11 mouse cellular contexts compared by ENCODE assay signal in genomic region chr5:35041268-35041829, GRCm38 (mm10). TPM values are rescaled to one million over a fixed set of nuclear protein-coding genes. Genes with fewer than 3 reads are reported as not detected.
DNase-seq lines count a peak whose midpoint lies in the region; ATAC-seq and TF ChIP-seq lines count a peak whose summit lies in the region.
"Had no signal": no experiment of that assay in that cellular context is flagged by ENCODE, and none has a peak within 500 bp of the region (broad histone marks: within the 10 kb centered on the region; RNA-seq: fewer than 3 reads in every experiment).

TSS of gene Hgfac (plus strand) at chr5:35041509.

- no peaks in the 10 kb centered on the region; the same call in 1 of the 2 replicates for H3K27me3 ChIP-seq in liver, embryonic 12.5 days (replicated peaks)
- no peaks in the 10 kb centered on the region for H3K27me3 ChIP-seq in stomach, postnatal 0 days (ENCODE audit: control insufficient read depth, insufficient read depth, low read length)
- no peaks in the 10 kb centered on the region for H3K27me3 ChIP-seq in hindbrain, postnatal 0 days (ENCODE audit: insufficient read depth, low read length)
- H3K27me3 ChIP-seq: limb, embryonic 15.5 days had no signal

- peak within 1 kb of the TSS; percentile 29 for H3K4me3 ChIP-seq in liver, embryonic 12.5 days
- H3K4me3 ChIP-seq in stomach, postnatal 0 days (ENCODE audit: low read depth, low read length), result no peak within 1 kb of the TSS
- no peak within 1 kb of the TSS for H3K4me3 ChIP-seq in hindbrain, postnatal 0 days (ENCODE audit: low read length)
- H3K4me3 ChIP-seq: limb, embryonic 15.5 days had no signal

- peak within 1 kb of the TSS; percentile 76 for H3K27ac ChIP-seq in liver, embryonic 12.5 days
- H3K27ac ChIP-seq in stomach, postnatal 0 days (replicated peaks), result no peak within 1 kb of the TSS
- no peak within 1 kb of the TSS for H3K27ac ChIP-seq in hindbrain, postnatal 0 days
- H3K27ac ChIP-seq: limb, embryonic 15.5 days had no signal

- no peak for DNase-seq in urinary bladder, adult 2 months (ENCODE audit: low spot score)
- no peak for DNase-seq in urinary bladder, postnatal 25 days (ENCODE audit: low spot score)
- peak; percentile 97 for DNase-seq in kidney, adult 9 months
- peak; percentile 68 for DNase-seq in stomach, postnatal 0 days (ENCODE audit: low spot score)
- DNase-seq in hindbrain, postnatal 0 days (ENCODE audit: low spot score), result no peak
- no peak for DNase-seq in layer of hippocampus, postnatal 36 days

- peak; percentile 49 for ATAC-seq in liver, embryonic 12.5 days
- ATAC-seq in stomach, postnatal 0 days (ENCODE audit: low FRiP score, low TSS enrichment), result peak; percentile 75
- no peak for ATAC-seq in hindbrain, postnatal 0 days
- no peak for ATAC-seq in monocyte, adult 5-6 weeks (replicated peaks; ENCODE audit: insufficient number of reproducible peaks, low FRiP score, low TSS enrichment, poor library complexity, severe bottlenecking)
- ATAC-seq: forebrain, embryonic 14.5 days had no signal

- H3K9me3 ChIP-seq in liver, embryonic 12.5 days (replicated peaks), result no peaks in the 10 kb centered on the region
- H3K9me3 ChIP-seq in stomach, postnatal 0 days (ENCODE audit: control insufficient read depth, low read length), result no peaks in the 10 kb centered on the region
- H3K9me3 ChIP-seq in hindbrain, postnatal 0 days (ENCODE audit: low read length), result no peaks in the 10 kb centered on the region
- H3K9me3 ChIP-seq: limb, embryonic 15.5 days had no signal

- no peak; the same call in 1 of the 2 replicates for TF ChIP-seq CTCF in stomach, postnatal 0 days (IDR thresholded peaks at IDR 0.05; ENCODE audit: low read depth)
- no peak for TF ChIP-seq CTCF in hindbrain, postnatal 0 days (IDR thresholded peaks at IDR 0.05; ENCODE audit: low read depth)

- peak within 1 kb of the TSS; percentile 35; the same call in 1 of the 2 replicates for H3K9ac ChIP-seq in liver, embryonic 12.5 days
- no peak within 1 kb of the TSS for H3K9ac ChIP-seq in stomach, postnatal 0 days (ENCODE audit: low read length)
- no peak within 1 kb of the TSS for H3K9ac ChIP-seq in hindbrain, postnatal 0 days (replicated peaks; ENCODE audit: low read length)
- H3K9ac ChIP-seq: limb, embryonic 15.5 days had no signal

- no peaks in the 10 kb centered on the region for H3K36me3 ChIP-seq in liver, embryonic 12.5 days
- no peaks in the 10 kb centered on the region for H3K36me3 ChIP-seq in stomach, postnatal 0 days (ENCODE audit: control insufficient read depth, insufficient read depth, low read length)
- no peaks in the 10 kb centered on the region for H3K36me3 ChIP-seq in hindbrain, postnatal 0 days (ENCODE audit: insufficient read depth, low read length)
- H3K36me3 ChIP-seq: limb, embryonic 15.5 days had no signal

- 33% methylated on average over 6 of the region's 6 CpGs for WGBS in liver, embryonic 12.5 days (ENCODE audit: insufficient replicate concordance)
- 30% methylated on average over 6 of the region's 6 CpGs for WGBS in stomach, postnatal 0 days
- 63% methylated on average over 6 of the region's 6 CpGs for WGBS in hindbrain, postnatal 0 days

- H3K4me2 ChIP-seq in liver, embryonic 12.5 days, result peak within 1 kb of the TSS; percentile 44
- no peak within 1 kb of the TSS for H3K4me2 ChIP-seq in stomach, postnatal 0 days (replicated peaks; ENCODE audit: low read depth)
- H3K4me2 ChIP-seq in hindbrain, postnatal 0 days (ENCODE audit: low read depth, low read length), result no peak within 1 kb of the TSS
- H3K4me2 ChIP-seq: heart, embryonic 11.5 days; limb, embryonic 15.5 days had no signal

- no peak for TF ChIP-seq EP300 in stomach, postnatal 0 days (optimal IDR thresholded peaks at IDR 0.05)

- H3K4me1 ChIP-seq in liver, embryonic 12.5 days, result peaks cover 45% of the 10 kb centered on the region
- no peaks in the 10 kb centered on the region for H3K4me1 ChIP-seq in stomach, postnatal 0 days (replicated peaks; ENCODE audit: control insufficient read depth, insufficient read depth)
- H3K4me1 ChIP-seq in hindbrain, postnatal 0 days (ENCODE audit: insufficient read depth, low read length), result no peaks in the 10 kb centered on the region

RNA-seq across cellular contexts. Expression of gene Hgfac, which starts in this region (rescaled TPM):
- polyA plus RNA-seq in urinary bladder, adult 2 months (2012; rRNA removed), result 8.2 and 12.5 TPM in 2 replicates
- polyA plus RNA-seq in liver, embryonic 12.5 days (2016; fragmentation: Nextera tagmentation; extraction: Ambion mirVana), result 43.3 and 44.1 TPM in 2 replicates
- polyA plus RNA-seq in stomach, postnatal 0 days (2015; fragmentation: Nextera tagmentation; extraction: Ambion mirVana), result 1.6 and 2.5 TPM in 2 replicates
- total RNA-seq in hindbrain, postnatal 0 days (2014; rRNA removed), result 0.78 and 1.4 TPM in 2 replicates
- not detected in 2 replicates for polyA plus RNA-seq in hindbrain, postnatal 0 days (2015; fragmentation: Nextera tagmentation; extraction: Ambion mirVana)
- not detected in 3 replicates for total RNA-seq in monocyte, adult 5-6 weeks (2017)
- total RNA-seq in layer of hippocampus, postnatal 36 days (2021), result 1 to 10 TPM in 1 of 2 experiments, under 1 TPM in 1; 0.65 to 1.5 TPM
- polyA plus RNA-seq: forebrain, embryonic 14.5 days had no signal

Comparison
In these comparisons a context has a peak if more than half of its experiments do, and no peak if none do; other contexts are left out.
1. DNase-seq: peak in kidney, adult 9 months (single experiment) and stomach, postnatal 0 days (single experiment); none in urinary bladder, adult 2 months (single experiment), urinary bladder, postnatal 25 days (single experiment), hindbrain, postnatal 0 days (single experiment) and layer of hippocampus, postnatal 36 days (0 of 2).
2. ATAC-seq: peak in liver, embryonic 12.5 days (single experiment) and stomach, postnatal 0 days (single experiment); none in hindbrain, postnatal 0 days (single experiment) and monocyte, adult 5-6 weeks (single experiment).